Mouse (Mus musculus) embryo, embryonic 11.5 days (tissue): Measurements from ENCODE around the gene Trim12a.
"Not testable (repeated sequence)": the region's sequence is repeated elsewhere in the genome, so short reads cannot be mapped to it uniquely, and the experiment has no call there.

Experiments used
- DNase-seq: peaks from one replicate; pipeline ENCODE4 v3.0.0-alpha.2; 2012; ENCODE audit warnings: low read depth, low spot score

Trim12a gene

GRCm38 (mm10) chr7:104315369-104316080, at the start of gene Trim12a:
TSS of gene Trim12a (minus strand) at chr7:104315466.
- not testable (repeated sequence) for DNase-seq

DNA sequence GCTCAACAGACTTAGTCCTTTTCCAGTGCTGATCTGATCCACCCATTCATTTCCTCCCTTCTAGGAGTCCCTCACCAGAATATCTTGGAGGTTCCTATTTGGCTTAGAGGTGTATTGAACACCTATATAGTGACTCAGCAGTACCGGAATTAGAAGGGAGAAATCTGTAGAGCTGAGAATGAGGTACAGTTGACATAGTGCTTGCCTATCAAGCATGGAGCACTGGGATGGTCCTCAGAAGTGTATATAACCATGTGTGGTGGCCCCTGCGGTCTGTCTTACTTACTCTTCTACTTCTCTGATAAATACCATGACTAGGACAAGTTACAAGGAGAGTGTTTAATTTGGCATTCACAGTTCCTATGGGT, 38.3 kb upstream of the Trim12a start:
- no peak for DNase-seq

DNA sequence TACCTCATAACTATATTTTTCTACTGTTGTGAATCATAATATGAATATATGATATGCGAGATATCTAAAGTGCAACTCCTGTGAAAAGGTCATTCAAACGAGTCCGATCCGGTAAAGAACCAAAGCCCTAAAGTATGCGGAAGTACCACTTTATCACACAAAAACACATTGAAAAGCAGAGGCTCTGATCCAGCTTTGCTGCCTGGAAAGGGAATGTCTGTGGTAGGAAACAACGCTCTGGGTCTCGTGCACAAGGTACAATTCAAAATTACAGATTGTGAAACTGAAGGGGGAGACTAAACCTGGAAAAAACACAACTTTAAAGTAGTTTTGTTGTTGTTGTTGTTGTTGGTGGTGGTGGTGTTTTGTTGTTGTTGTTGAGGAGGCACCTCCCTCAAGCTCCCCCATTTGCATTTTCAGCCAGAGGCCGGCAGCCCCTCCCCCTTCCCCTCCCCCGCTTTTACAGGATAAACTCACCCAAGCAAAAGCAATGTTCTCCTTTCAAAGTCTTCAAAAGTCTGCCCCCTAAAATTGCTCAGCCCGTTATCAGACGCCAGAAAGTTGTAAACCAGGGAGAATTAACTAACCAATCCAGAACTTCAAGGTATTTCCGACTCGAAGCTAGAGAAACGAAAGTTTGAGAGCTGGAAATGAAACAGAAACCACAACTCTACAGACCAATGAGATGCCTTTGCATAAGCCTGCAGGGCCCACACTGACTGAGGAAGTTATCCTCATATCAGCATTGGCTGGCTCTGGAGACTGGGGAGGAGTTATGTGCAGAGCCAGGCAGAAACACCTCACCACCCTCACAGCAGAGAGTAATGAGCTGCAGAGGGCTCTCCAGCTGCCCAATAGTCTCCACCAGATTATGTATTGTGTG, 37.7 kb upstream of the Trim12a start, which contains the start of gene Trim12c:
Gene Trim12c (minus strand): TSS at position 646 of the 883 bp plus-strand sequence.
- peak; percentile 30 for DNase-seq

DNA sequence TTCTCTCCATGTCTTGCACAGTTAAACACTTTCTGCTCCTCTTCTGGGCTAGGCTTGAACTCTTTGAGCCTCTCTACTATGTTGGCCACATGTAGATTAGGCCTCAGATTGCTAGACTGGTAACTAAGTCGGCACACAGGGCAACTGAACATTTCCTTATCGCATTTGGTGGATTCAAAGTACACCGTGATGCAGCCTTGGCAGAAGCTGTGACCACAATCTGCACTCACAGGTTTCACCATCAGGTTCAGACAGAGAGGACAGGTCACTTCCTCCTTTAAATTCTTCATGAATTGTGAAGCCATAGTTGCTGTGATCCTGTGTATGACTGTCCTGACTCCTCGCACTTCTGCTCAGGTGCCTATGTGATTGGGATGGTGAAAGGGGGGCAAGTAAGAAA, 32.8 kb upstream of the Trim12a start:
- not testable (repeated sequence) for DNase-seq

- not testable (repeated sequence) for DNase-seq
These were observed 25.5 kb upstream of the Trim12a start for GRCm38 (mm10) chr7:104340744-104341143.

- DNase-seq: not testable (repeated sequence)
These were observed 20.3 kb upstream of the Trim12a start for GRCm38 (mm10) chr7:104335547-104335946.

GRCm38 (mm10) chr7:104329171-104329570, 13.9 kb upstream of the Trim12a start, which contains the start of gene Trim34b:
TSS of gene Trim34b (plus strand) at chr7:104329471.
- DNase-seq: not testable (repeated sequence)

DNA sequence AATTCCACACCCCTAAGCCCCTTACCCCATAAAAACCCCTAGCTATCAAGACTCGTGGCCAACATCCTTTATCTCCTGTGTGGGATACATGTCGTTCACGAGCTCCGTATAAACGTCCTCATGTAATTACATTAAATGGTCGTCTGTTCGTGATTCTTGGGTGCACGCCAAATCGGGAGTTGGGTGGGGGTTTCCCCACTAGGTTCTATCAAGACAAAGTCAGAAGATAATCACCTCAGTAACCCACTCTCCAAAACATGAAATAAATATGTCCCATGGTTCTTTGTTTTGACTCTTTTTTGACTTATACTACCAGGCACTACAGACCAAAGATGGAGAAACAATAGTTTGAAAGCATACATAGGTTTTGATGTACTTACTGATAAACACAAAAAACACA, 6.8 kb upstream of the Trim12a start:
- no peak for DNase-seq

- DNase-seq: no peak
These were observed 391 bp downstream of the Trim12a start for GRCm38 (mm10) chr7:104314796-104315353.

DNA sequence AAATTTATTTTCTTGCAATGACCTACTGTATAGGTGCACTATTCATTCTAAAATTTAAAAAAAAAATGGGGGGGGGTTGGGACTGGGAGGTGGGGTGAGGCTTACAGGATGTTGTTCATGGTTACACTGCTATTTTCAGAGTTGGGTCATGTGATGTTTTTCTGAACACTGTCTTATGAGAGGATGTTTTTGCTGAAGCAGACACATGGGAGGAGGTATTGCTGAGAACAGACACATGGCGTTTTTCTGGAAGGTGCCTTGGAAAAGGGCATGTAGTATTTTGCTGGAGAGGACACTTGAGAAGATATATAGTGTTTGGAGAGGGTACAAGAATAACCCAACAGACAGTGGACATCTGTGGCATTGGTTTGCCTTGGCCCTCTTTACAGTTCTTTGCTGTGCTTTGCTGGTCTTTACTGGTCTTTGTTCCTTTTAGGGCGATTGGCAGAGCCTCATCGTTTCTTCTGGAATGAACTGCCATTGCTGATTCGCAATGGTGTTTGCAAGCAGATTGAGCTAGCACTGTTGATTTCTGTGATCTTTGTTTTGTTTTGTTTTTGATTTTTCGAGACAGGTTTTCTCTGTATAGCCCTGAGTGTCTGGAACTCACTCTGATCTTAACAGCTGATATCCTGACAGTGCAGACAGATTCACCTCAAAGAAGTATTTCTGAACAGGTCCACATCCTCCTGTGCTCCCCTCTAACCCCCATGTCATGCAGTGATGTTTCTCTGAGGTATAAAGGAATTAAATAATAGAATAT, 23.4 kb downstream of the Trim12a start:
- no peak for DNase-seq

GRCm38 (mm10) chr7:104290641-104291040, 24.6 kb downstream of the Trim12a start:
- no peak for DNase-seq

DNA sequence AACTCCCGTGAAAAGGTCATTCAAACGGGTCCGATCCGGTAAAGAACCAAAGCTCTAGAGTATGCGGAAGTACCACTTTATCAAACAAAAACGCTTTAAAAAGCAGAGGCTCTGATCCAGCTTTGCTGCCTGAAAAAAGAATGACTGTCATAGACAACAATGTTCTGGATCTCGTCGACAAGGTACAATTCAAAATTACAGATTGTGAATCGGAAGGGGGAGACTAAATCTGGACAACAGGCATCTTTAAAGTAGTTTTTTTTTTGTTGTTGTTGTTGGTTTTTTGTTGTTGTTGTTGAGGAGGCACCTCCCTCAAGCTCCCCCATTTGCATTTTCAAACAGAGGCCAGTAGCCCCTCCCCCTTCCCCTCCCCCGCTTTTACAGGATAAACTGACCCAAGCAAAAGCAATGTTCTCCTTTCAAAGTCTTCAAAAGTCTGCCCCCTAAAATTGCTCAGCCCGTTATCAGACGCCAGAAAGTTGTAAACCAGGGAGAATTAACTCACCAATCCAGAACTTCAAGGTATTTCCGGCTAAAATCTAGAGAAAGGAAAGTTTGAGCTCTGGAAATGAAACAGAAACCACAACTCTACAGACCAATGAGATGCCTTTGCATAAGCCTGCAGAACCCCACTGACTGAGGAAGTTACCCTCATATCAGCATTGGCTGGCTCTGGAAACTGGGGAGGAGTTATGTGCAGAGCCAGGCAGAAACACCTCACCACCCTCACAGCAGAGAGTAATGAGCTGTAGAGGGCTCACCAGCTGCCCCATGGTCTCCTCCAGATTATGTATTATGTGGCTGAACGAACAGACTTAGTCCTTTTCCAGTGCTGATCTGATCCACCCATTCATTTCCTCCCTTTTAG, 27.5 kb downstream of the Trim12a start, which contains the start of gene Trim5:
Gene Trim5 (minus strand): TSS at position 519 of the 868 bp plus-strand sequence.
- not testable (repeated sequence) for DNase-seq

DNA sequence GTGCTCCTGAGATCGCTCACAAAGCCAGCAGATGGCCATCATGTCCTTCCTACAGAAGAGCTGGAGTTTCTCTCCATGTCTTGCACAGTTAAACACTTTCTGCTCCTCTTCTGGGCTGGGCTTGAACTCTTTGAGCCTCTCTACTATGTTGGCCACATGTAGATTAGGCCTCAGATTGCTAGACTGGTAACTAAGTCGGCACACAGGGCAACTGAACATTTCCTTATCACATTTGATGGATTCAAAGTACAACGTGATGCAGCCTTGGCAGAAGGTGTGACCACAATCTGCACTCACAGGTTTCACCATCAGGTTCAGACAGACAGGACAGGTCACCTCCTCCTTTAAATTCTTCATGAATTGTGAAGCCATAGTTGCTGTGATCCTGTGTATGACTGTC, 35.9 kb downstream of the Trim12a start:
- not testable (repeated sequence) for DNase-seq

DNA sequence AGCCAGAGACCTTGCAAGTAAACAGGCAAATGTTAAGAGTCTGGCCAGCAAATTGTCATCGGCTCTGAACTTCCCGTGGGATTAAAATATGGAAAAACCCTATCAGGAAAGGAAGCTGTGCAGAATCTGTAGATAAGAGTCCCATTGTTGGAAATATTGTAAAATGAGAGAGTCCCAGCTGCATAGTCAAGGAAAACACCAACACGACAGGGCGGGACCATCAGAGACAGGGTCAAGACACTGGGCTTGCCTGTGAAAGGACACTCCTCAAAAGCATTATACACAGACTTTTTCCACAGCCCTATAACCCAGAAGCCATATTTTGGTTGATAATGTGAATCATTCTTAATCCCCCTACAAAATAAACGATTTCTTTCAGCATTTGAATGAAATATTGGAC, 49.9 kb downstream of the Trim12a start:
- DNase-seq: not testable (repeated sequence)

GRCm38 (mm10) chr7:104260380-104260779, 54.9 kb downstream of the Trim12a start:
- DNase-seq: not testable (repeated sequence)
